Mouse (Mus musculus) NIH3T3 (cell line): ENCODE measurements at regions not wholly inside any gene's neighbourhood (a gene's known extent, or its start where the extent isn't known, plus 50 kb on each side); places are given as distances from the start of the nearest gene placed in this dataset.
"Not testable (repeated sequence)": the region's sequence is repeated elsewhere in the genome, so short reads cannot be mapped to it uniquely, and the experiment has no call there.

ENCODE experiments used
- DNase-seq: peaks from one replicate; pipeline ENCODE4 v3.0.0-alpha.2; 2012; ENCODE audit warnings: low read depth

DNA sequence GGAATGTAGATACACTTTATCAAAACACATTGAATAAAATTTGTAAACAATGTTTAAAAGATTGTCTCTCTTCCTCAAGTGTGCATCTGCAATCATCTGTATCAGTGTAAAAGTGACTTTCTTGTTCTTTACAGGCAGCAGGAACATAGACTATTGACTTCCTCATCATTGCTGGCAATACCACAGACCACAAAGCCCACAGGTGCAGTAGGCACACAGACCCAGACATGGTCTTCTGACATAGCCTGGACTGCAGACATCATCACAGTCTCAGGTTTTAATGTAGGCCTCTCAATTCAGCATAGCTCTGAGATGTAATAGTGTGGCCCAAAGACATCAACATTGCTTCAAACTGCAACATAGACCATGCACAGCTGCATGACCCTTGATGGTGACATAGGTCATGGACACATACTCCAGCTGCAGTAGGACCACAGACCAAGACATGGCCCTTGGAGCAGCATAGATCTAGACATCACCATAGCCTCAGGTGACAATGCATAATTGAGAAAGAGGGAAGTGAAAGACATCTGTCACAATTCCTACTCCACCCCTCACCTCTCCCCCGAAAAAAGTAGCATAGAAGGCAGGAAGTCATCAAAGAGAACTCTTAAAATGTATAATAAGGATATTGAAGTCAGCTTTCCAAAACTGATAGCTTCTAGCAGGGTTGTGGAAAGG lies 74.1 kb upstream of the Speer2 start:
- no peak for DNase-seq

- DNase-seq: no peak
These were observed 80.1 kb upstream of the Speer2 start for GRCm38 (mm10) chr16:69943635-69944034.

DNA sequence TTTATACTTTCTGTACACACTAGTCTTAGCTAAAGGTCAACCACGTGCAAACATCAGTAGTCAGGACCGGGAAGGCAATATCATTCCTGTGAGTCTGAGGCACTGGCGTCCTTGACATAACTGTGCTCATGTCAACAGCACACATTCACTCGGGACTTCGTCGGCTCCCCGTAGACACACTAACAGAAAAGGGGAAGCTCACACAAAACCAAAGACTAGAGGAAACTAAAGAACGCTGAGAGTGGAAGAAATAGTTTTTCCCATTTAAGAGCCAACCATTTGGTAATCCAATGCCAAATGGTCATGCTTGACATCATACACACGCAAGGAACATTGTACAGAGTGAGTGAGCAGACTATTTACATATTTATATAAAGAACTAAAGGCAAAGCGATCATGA lies 85.2 kb upstream of the Speer2 start:
- no peak for DNase-seq

DNA sequence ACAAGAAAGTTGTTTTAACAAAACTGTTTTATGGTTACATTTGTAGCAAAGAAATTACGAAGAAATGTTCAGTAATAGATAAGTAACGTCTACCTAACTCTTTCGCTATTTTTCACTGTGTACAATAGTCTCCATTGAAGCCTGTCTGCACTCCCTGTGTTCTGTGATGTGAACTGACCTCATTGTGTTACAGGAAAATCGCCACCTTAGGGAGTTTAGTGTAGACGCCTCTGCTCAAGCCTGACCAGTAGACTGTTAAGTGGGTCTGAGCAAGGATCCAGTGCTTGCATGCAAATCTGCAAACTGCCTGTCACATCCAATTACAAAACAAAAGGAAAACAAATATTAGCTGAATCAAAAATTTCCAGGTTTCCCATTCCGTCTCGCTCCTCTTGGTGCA lies 85.8 kb upstream of the Speer2 start:
- no peak for DNase-seq

- no peak for DNase-seq
These were observed 88.0 kb upstream of the Speer2 start for GRCm38 (mm10) chr16:69951581-69951980.

GRCm38 (mm10) chr16:69966561-69966960 lies 103.0 kb upstream of the Speer2 start:
- DNase-seq: not testable (repeated sequence)

- DNase-seq: no peak
These were observed 116.4 kb upstream of the Speer2 start for GRCm38 (mm10) chr16:69979813-69980527.

DNA sequence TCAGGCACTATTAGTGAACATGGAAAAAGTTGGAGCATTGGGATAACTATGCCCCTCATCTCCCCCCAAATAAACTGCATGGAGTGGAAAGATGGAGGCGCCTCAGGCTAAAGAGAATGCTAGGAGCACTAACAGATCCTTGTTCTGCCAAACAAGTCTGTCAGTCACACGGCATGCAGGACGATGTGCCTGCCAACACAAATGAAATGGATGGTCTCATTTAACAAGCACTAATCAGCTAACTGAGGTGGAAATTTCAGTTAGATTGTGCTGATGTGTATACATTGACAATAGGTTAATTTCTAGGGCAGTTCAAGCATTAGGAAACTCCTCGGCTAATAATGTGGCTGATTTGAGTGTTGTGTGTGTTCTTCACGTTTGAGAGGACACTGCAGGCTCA lies 120.8 kb upstream of the Speer2 start:
- no peak for DNase-seq

DNA sequence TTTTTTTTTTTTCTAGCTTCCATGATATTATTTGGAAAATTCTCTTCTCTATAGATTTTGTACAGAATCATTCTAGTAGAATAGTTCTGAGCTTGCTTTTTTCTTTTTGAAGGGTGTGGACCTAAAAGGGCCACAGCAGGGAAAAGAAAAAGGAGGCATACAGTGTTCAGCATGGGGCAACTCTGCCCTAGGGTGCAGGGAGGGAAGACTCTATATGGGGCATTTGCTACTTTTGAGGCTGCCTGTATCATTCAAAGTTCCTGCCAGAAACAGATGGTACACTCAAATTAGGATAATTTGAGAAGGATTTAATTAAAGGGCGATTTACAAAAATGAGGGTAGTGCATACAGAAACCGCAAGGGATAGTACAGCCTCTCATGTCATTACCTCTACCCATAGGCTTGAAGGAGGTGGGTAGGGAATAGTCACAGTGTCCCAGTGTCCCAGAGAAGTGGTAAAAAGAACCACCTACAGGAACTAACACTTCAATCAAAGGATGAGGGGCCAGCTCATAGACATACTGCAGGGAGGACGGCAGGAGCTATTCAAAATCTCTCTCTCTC lies 128.4 kb upstream of the Speer2 start:
- no peak for DNase-seq

DNA sequence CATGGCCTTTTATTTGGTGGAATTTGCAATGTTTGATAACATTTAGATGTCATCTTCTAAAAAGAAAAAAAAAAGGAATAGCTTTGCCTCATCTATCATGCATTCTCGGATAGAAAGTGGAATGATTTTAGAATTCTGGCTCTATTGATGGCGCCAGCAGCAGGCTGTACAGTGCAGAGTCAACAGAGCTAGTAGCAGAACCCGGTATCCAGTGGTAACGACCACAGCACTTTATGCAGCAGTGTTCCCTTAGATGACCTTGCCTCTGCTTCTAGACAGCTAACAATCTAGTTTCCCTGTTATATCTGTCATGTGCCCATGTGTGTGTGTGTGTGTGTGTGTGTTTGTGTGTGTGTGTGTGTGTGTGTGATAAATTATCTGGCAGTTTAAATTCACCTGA lies 129.2 kb upstream of the Speer2 start:
- no peak for DNase-seq

- no peak for DNase-seq
These were observed 143.3 kb upstream of the Speer2 start for GRCm38 (mm10) chr16:70006863-70007262.

GRCm38 (mm10) chr16:70016980-70017379 lies 153.4 kb upstream of the Speer2 start:
- no peak for DNase-seq

- DNase-seq: no peak
These were observed 156.0 kb upstream of the Speer2 start for GRCm38 (mm10) chr16:70019564-70019963.

GRCm38 (mm10) chr16:70021436-70021835 lies 157.9 kb upstream of the Speer2 start:
- DNase-seq: no peak

DNA sequence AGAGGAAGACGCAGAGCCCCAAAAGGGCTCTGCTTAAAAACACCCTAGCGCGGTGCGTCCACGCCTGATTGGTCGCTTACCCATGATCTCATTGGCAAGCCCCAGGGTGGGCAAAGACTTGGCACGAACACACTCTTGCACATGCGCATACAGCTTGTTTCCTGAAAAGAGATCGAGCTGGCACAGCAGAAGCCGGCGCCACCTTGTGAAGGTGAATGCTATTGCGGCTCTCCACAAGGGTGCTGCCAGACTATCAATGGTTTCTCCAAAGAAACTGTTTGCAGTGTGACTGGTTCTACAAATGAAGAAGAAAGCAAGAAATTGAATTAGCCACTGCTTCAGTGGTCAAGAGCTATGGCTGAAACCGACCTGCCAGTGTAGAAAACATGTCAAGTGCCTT lies 165.1 kb upstream of the Speer2 start:
- no peak for DNase-seq

GRCm38 (mm10) chr16:70045547-70045946 lies 182.0 kb upstream of the Speer2 start:
- no peak for DNase-seq

- DNase-seq: no peak
These were observed 182.5 kb upstream of the Speer2 start for GRCm38 (mm10) chr16:70046009-70046408.

- DNase-seq: no peak
These were observed 186.3 kb upstream of the Speer2 start for GRCm38 (mm10) chr16:70049850-70050249.

- no peak for DNase-seq
These were observed 207.9 kb upstream of the Speer2 start for GRCm38 (mm10) chr16:70071471-70071870.

- DNase-seq: no peak
These were observed 210.2 kb upstream of the Speer2 start for GRCm38 (mm10) chr16:70073740-70074139.

DNA sequence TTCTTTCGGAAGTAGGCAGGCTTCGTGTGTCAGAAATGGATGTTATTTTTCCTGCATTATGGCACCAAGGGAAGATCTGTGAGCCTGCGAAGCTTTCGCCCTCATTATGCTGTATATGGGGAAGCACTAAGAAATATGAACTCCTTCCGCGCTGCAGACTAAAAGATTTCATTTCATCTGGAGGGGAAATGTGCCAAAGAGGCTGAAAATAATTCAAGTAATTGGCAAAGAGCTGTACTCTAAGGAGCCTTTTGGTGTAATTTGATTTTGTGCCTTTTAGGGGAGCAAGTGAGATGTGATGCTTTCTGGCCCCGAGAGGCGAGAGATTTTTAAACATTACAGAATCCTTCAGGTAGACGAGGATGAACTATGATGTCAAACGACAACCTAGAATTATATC lies 216.0 kb upstream of the Speer2 start:
- no peak for DNase-seq

GRCm38 (mm10) chr16:70091291-70091690 lies 222.5 kb upstream of the Gbe1 start:
- no peak for DNase-seq

DNA sequence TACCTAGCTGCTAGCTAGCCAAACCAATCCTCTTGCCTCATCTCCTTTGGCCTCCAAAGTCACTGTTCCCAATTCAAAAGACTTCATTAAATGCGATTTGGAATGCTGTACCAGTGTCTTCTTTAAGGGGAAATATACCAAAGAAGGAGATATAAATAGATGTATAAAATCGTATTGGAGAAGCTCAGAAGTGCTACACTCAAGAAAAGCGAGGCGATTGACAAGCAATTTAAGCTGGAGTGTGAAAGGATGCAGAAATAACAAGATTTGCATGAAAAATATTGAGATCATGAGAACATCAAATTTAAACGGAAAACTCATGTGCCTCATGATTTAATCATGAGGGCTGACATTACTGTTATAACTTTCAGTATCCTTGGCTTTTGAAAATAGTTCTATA lies 221.8 kb upstream of the Gbe1 start:
- no peak for DNase-seq

GRCm38 (mm10) chr16:70093224-70093623 lies 220.5 kb upstream of the Gbe1 start:
- no peak for DNase-seq
